Mouse (Mus musculus) hindbrain, embryonic 16.5 days (tissue): ENCODE measurements at regions not wholly inside any gene's neighbourhood (a gene's known extent, or its start where the extent isn't known, plus 50 kb on each side); places are given as distances from the start of the nearest gene placed in this dataset.

Source experiments
- ATAC-seq: fragments of 200-750 bp; cut with Nextera tagmentation; 2 replicates; pipeline ENCODE4 v1.8.0; 2017; ENCODE audit warnings: moderate TSS enrichment, moderate library complexity
- H3K27ac ChIP-seq: fragments of 300-500 bp; sonication (generic); 2 replicates; pipeline ENCODE4 v1.5.1; 2014; ENCODE audit warnings: low read depth, mild to moderate bottlenecking, control low read depth, low read length, moderate library complexity
- H3K27me3 ChIP-seq: fragments of 300-500 bp; sonication (generic); replicated peaks from 2 replicates; pipeline ENCODE4 v1.6.1; 2014; ENCODE audit warnings: low read length; ENCODE audit not compliant: control insufficient read depth, insufficient read depth
- H3K36me3 ChIP-seq: fragments of 300-500 bp; sonication (generic); 2 replicates; pipeline ENCODE4 v1.6.1; 2014; ENCODE audit warnings: mild to moderate bottlenecking, low read length, moderate library complexity, mixed read lengths; ENCODE audit not compliant: control insufficient read depth, insufficient read depth
- H3K4me1 ChIP-seq: fragments of 300-500 bp; sonication (generic); 2 replicates; pipeline ENCODE4 v1.6.1; 2014; ENCODE audit warnings: low read depth, low read length; ENCODE audit not compliant: control insufficient read depth, insufficient read depth
- H3K4me2 ChIP-seq: fragments of 300-500 bp; sonication (generic); 2 replicates; pipeline ENCODE4 v1.6.1; 2014; ENCODE audit warnings: mild to moderate bottlenecking, low read length, control low read depth, moderate library complexity
- H3K4me3 ChIP-seq: fragments of 300-500 bp; sonication (generic); 2 replicates; pipeline ENCODE4 v1.5.1; 2014; ENCODE audit warnings: mild to moderate bottlenecking, low read length, control low read depth, moderate library complexity
- H3K9ac ChIP-seq: fragments of 300-500 bp; sonication (generic); 2 replicates; pipeline ENCODE4 v1.6.1; 2014; ENCODE audit warnings: low read depth, mild to moderate bottlenecking, control low read depth, low read length, moderate library complexity
- H3K9me3 ChIP-seq: fragments of 300-500 bp; sonication (generic); 2 replicates; pipeline ENCODE4 v1.6.1; 2014; ENCODE audit warnings: mild to moderate bottlenecking, low read length, moderate library complexity; ENCODE audit not compliant: control insufficient read depth
- WGBS: fragments of 180-500 bp; shearing (Covaris S2); extraction: QIAGEN DNeasy Blood & Tissue Kit; methylation state at CpG from one replicate; pipeline ENCODE4 v1.1.7; 2014; 5-methylcytosine and 5-hydroxymethylcytosine counted together

GRCm38 (mm10) chr15:97449001-97449400, 201.9 kb upstream of the Amigo2 start:
- Histone ChIP-seq H3K9me3 (no peaks in the 10 kb centered on the region), H3K9ac (no peak overlapping the region), H3K4me2 (no peak overlapping the region), H3K4me1 (no peaks in the 10 kb centered on the region), H3K4me3 (no peak overlapping the region), H3K27me3 (no peaks in the 10 kb centered on the region), H3K27ac (no peak overlapping the region), H3K36me3 (no peaks in the 10 kb centered on the region)
- 93% methylated on average over 6 of the region's 6 CpGs for WGBS
- ATAC-seq, result no peak

GRCm38 (mm10) chr15:97448243-97448880, 201.3 kb upstream of the Amigo2 start:
- no peak overlapping the region for H3K4me3 ChIP-seq
- H3K27me3 ChIP-seq, result no peaks in the 10 kb centered on the region
- no peaks in the 10 kb centered on the region for H3K4me1 ChIP-seq
- no peak overlapping the region for H3K9ac ChIP-seq
- H3K4me2 ChIP-seq, result no peak overlapping the region
- 72% methylated on average over 5 of the region's 5 CpGs for WGBS
- H3K27ac ChIP-seq, result no peak overlapping the region
- H3K36me3 ChIP-seq, result no peaks in the 10 kb centered on the region
- no peaks in the 10 kb centered on the region for H3K9me3 ChIP-seq
- no peak for ATAC-seq

GRCm38 (mm10) chr15:97446181-97446580, 199.1 kb upstream of the Amigo2 start:
- ATAC-seq, result no peak
- Histone ChIP-seq H3K9ac (no peak overlapping the region), H3K4me1 (no peaks in the 10 kb centered on the region), H3K4me3 (no peak overlapping the region), H3K9me3 (no peaks in the 10 kb centered on the region), H3K36me3 (no peaks in the 10 kb centered on the region), H3K27me3 (no peaks in the 10 kb centered on the region), H3K4me2 (no peak overlapping the region), H3K27ac (no peak overlapping the region)
- 43% methylated on average over 9 of the region's 9 CpGs for whole genome bisulfite sequencing

GRCm38 (mm10) chr15:97438235-97438760, 191.2 kb upstream of the Amigo2 start:
- no peak overlapping the region for H3K9ac ChIP-seq
- H3K4me2 ChIP-seq, result no peak overlapping the region
- H3K4me1 ChIP-seq, result no peaks in the 10 kb centered on the region
- H3K27me3 ChIP-seq, result no peaks in the 10 kb centered on the region
- no peak overlapping the region for H3K4me3 ChIP-seq
- H3K27ac ChIP-seq, result no peak overlapping the region
- 91% methylated on average over 5 of the region's 5 CpGs for WGBS
- ATAC-seq, result no peak
- H3K36me3 ChIP-seq, result no peaks in the 10 kb centered on the region
- H3K9me3 ChIP-seq, result no peaks in the 10 kb centered on the region
